ENCODE assay signal across 12 mouse cellular contexts in the genomic region with DNA sequence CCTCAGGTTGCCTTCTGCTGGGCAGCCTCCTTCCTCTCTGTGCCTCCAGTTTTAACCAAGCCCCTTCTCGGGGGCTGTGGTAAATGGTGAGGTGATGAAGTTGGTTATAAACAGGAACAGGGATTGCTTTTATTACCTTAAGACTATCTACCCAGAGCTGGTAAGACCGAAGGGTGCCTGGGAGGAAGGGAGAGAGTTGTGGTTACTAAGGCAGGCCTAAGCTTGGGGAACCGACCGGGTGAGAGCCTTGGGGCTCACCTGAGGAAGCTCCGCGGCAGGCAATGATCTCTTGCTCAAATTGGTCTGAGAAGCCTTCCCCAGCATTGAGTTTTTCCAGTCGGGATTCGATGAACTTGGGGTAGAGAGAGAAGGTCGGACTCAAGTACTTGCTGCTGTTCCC. TPM values are rescaled to one million over a fixed set of nuclear protein-coding genes. Genes with fewer than 3 reads are reported as not detected.
DNase-seq lines count a peak whose midpoint lies in the region; ATAC-seq and TF ChIP-seq lines count a peak whose summit lies in the region.
"Had no signal": no experiment of that assay in that cellular context is flagged by ENCODE, and none has a peak within 500 bp of the region (broad histone marks: within the 10 kb centered on the region; RNA-seq: fewer than 3 reads in every experiment).

No protein-coding gene starts in this region.

- peaks cover 2 to 16% of the 10 kb centered on the region in 2 experiments; a peak in 2 of 4 replicates for H3K4me1 ChIP-seq in ES-E14 (ENCODE audit: control insufficient read depth in 2 of 2, insufficient read depth in 2 of 2, low read length in 2 of 2, poor library complexity in 1 of 2)
- no peaks in the 10 kb centered on the region for H3K4me1 ChIP-seq in embryonic facial prominence, embryonic 14.5 days (ENCODE audit: control insufficient read depth, insufficient read depth, low read length)
- H3K4me1 ChIP-seq in hindbrain, embryonic 15.5 days (replicated peaks) = no peaks in the 10 kb centered on the region
- H3K4me1 ChIP-seq: limb, embryonic 13.5 days had no signal

- DNase-seq in ES-E14 (ENCODE audit: low read depth, low spot score) = no peak
- peak; percentile 4 for DNase-seq in embryonic facial prominence, embryonic 14.5 days (ENCODE audit: low spot score)
- DNase-seq in neural tube, embryonic 10.5 days (ENCODE audit: extremely low spot score, low spot score) = peak; percentile 17
- no peak for DNase-seq in layer of hippocampus, postnatal 36 days
- DNase-seq: gastrocnemius, postnatal 10 days had no signal

- H3K9me3 ChIP-seq in ES-E14 (ENCODE audit: control insufficient read depth, insufficient read depth, low read depth, low read length) = no peaks in the 10 kb centered on the region
- no peaks in the 10 kb centered on the region for H3K9me3 ChIP-seq in embryonic facial prominence, embryonic 14.5 days (ENCODE audit: control insufficient read depth, low read length)
- no peaks in the 10 kb centered on the region for H3K9me3 ChIP-seq in hindbrain, embryonic 15.5 days
- H3K9me3 ChIP-seq: limb, embryonic 13.5 days had no signal

- H3K27me3 ChIP-seq in embryonic facial prominence, embryonic 14.5 days (replicated peaks; ENCODE audit: control insufficient read depth, insufficient read depth, low read length) = peaks cover 2% of the 10 kb centered on the region; the same call in 1 of the 2 replicates
- no peaks in the 10 kb centered on the region for H3K27me3 ChIP-seq in hindbrain, embryonic 15.5 days

- in situ Hi-C loops in ES-E14 (cut with MboI; ENCODE audit: low sequenced_read_pairs in 2 of 2, unreplicated experiment in 2 of 2) = no loop called here

- H3K4me2 ChIP-seq in embryonic facial prominence, embryonic 14.5 days (ENCODE audit: low read depth, low read length) = peak overlapping the region; percentile 11; the same call in 1 of the 2 replicates
- H3K4me2 ChIP-seq in hindbrain, embryonic 15.5 days = peak overlapping the region; percentile 44
- H3K4me2 ChIP-seq: limb, embryonic 13.5 days had no signal

- ATAC-seq in embryonic facial prominence, embryonic 14.5 days (ENCODE audit: low read depth) = peak; percentile 44; the same call in 1 of the 2 replicates
- 0 out of 2 replicates have a peak, but pooled peaks have one; percentile 25 for ATAC-seq in hindbrain, embryonic 15.5 days (ENCODE audit: low FRiP score, low read depth)
- no peak for ATAC-seq in inflammation-experienced regulatory T-cells, adult 6 months
- no peak for ATAC-seq in erythroid progenitor cell, adult 5-6 weeks (replicated peaks; ENCODE audit: low FRiP score, poor library complexity, severe bottlenecking)

- peak overlapping the region; percentile 51; the same call in 1 of the 2 replicates for H3K9ac ChIP-seq in ES-E14 (ENCODE audit: insufficient read depth, low read depth, low read length, poor library complexity, severe bottlenecking)
- H3K9ac ChIP-seq in embryonic facial prominence, embryonic 14.5 days (ENCODE audit: low read depth, low read length) = peak overlapping the region; percentile 28; the same call in 1 of the 2 replicates
- H3K9ac ChIP-seq in hindbrain, embryonic 15.5 days = no peak overlapping the region
- H3K9ac ChIP-seq: limb, embryonic 13.5 days had no signal

- H3K27ac ChIP-seq in ES-E14 (ENCODE audit: insufficient read depth, low read depth, low read length, poor library complexity, severe bottlenecking) = no peak overlapping the region
- no peak overlapping the region for H3K27ac ChIP-seq in embryonic facial prominence, embryonic 14.5 days (replicated peaks; ENCODE audit: low read depth, low read length)
- H3K27ac ChIP-seq in hindbrain, embryonic 15.5 days (replicated peaks) = no peak overlapping the region
- H3K27ac ChIP-seq: limb, embryonic 13.5 days had no signal

- H3K36me3 ChIP-seq in ES-E14 (ENCODE audit: control insufficient read depth, insufficient read depth, low read length, poor library complexity, severe bottlenecking) = peaks cover 5% of the 10 kb centered on the region; the same call in 1 of the 2 replicates
- no peaks in the 10 kb centered on the region for H3K36me3 ChIP-seq in embryonic facial prominence, embryonic 14.5 days (ENCODE audit: control insufficient read depth, insufficient read depth, low read length)
- H3K36me3 ChIP-seq in hindbrain, embryonic 15.5 days = no peaks in the 10 kb centered on the region
- H3K36me3 ChIP-seq: limb, embryonic 13.5 days had no signal

- peak overlapping the region; percentile 13 to 46; a peak in 3 of 4 replicates for H3K4me3 ChIP-seq in ES-E14 (ENCODE audit: insufficient read depth in 1 of 2, low read depth in 1 of 2, low read length in 2 of 2, poor library complexity in 1 of 2, severe bottlenecking in 1 of 2)
- peak overlapping the region; percentile 5; the same call in 1 of the 2 replicates for H3K4me3 ChIP-seq in embryonic facial prominence, embryonic 14.5 days (ENCODE audit: low read depth, low read length)
- H3K4me3 ChIP-seq in hindbrain, embryonic 15.5 days = peak overlapping the region; percentile 18
- H3K4me3 ChIP-seq: limb, embryonic 13.5 days had no signal

- 9% methylated on average over 7 of the region's 9 CpGs for WGBS in embryonic facial prominence, embryonic 14.5 days
- 12% methylated on average over 9 of the region's 9 CpGs for WGBS in hindbrain, embryonic 15.5 days

TF ChIP-seq in ES-E14, 5 proteins besides CTCF, POLR2A, EP300 and RAD21:
- TF ChIP-seq MAFK (IDR thresholded peaks at IDR 0.05; ENCODE audit: insufficient read depth, low read depth, low read length) = no peak
- no peak for TF ChIP-seq HCFC1 (IDR thresholded peaks at IDR 0.05; ENCODE audit: borderline replicate concordance, insufficient read depth, low read length)
- TF ChIP-seq ZC3H11A (IDR thresholded peaks at IDR 0.05; ENCODE audit: borderline replicate concordance, low read depth, low read length) = no peak
- TF ChIP-seq CHD2 (IDR thresholded peaks at IDR 0.05; ENCODE audit: low read depth, low read length) = no peak
- TF ChIP-seq ZNF384 (IDR thresholded peaks at IDR 0.05; ENCODE audit: low read depth, low read length) = no peak

RNA-seq across cellular contexts. Expression of a gene that starts 8.0 kb away (rescaled TPM):
- total RNA-seq in ES-E14 (2012; rRNA removed) = 0.45 and 0.53 TPM in 2 replicates
- polyA plus RNA-seq in embryonic facial prominence, embryonic 14.5 days (2014; fragmentation: Nextera tagmentation; extraction: Ambion mirVana) = 1.6 and 2.1 TPM in 2 replicates
- polyA plus RNA-seq in hindbrain, embryonic 15.5 days (2015; fragmentation: Nextera tagmentation; extraction: Ambion mirVana) = 4.3 and 4.4 TPM in 2 replicates
- total RNA-seq in layer of hippocampus, postnatal 36 days (2021) = 1 to 10 TPM in 1 of 2 experiments, under 1 TPM in 1; 0.92 to 1.0 TPM
- polyA plus RNA-seq in inflammation-experienced regulatory T-cells, adult 6 months (2017; shearing (Covaris generic)) = 100 to 1,000 TPM; 183 to 288 (median 219) TPM
- 6.1 and 12.2 TPM in 2 replicates for total RNA-seq in erythroid progenitor cell, adult 5-6 weeks (2015; ENCODE audit: low replicate concordance)
- total RNA-seq in erythroid progenitor cell, adult 5-6 weeks (2017; ENCODE audit: low replicate concordance) = 2.6 and 4.5 TPM in 2 replicates

RNA-seq across cellular contexts. Expression of a gene that starts 10.6 kb away (rescaled TPM):
- total RNA-seq in ES-E14 (2012; rRNA removed) = 5.2 and 5.9 TPM in 2 replicates
- polyA plus RNA-seq in embryonic facial prominence, embryonic 14.5 days (2014; fragmentation: Nextera tagmentation; extraction: Ambion mirVana) = 6.9 and 7.8 TPM in 2 replicates
- polyA plus RNA-seq in hindbrain, embryonic 15.5 days (2015; fragmentation: Nextera tagmentation; extraction: Ambion mirVana) = 43.1 and 45.0 TPM in 2 replicates
- total RNA-seq in layer of hippocampus, postnatal 36 days (2021) = 100 to 1,000 TPM; 363 to 374 TPM
- polyA plus RNA-seq in inflammation-experienced regulatory T-cells, adult 6 months (2017; shearing (Covaris generic)) = 1 to 10 TPM; 1.0 to 3.1 (median 2.6) TPM
- 2.9 and 5.4 TPM in 2 replicates for total RNA-seq in erythroid progenitor cell, adult 5-6 weeks (2015; ENCODE audit: low replicate concordance)
- total RNA-seq in erythroid progenitor cell, adult 5-6 weeks (2017; ENCODE audit: low replicate concordance) = not detected in 2 replicates

RNA-seq across cellular contexts. Expression of a gene that starts 11.4 kb away (rescaled TPM):
- 6.2 and 15.4 TPM in 2 replicates for total RNA-seq in ES-E14 (2012; rRNA removed)
- 5.5 and 8.1 TPM in 2 replicates for polyA plus RNA-seq in embryonic facial prominence, embryonic 14.5 days (2014; fragmentation: Nextera tagmentation; extraction: Ambion mirVana)
- 4.1 and 4.6 TPM in 2 replicates for polyA plus RNA-seq in hindbrain, embryonic 15.5 days (2015; fragmentation: Nextera tagmentation; extraction: Ambion mirVana)
- total RNA-seq in layer of hippocampus, postnatal 36 days (2021) = under 1 TPM; 0.47 to 0.63 TPM
- 1 to 10 TPM in 1 of 3 experiments, under 1 TPM in 2; 0.94 to 2.4 (median 0.99) TPM for polyA plus RNA-seq in inflammation-experienced regulatory T-cells, adult 6 months (2017; shearing (Covaris generic))
- not detected in 2 replicates for total RNA-seq in erythroid progenitor cell, adult 5-6 weeks (2015; ENCODE audit: low replicate concordance)
- not detected in 2 replicates for total RNA-seq in erythroid progenitor cell, adult 5-6 weeks (2017; ENCODE audit: low replicate concordance)
- total RNA-seq: MEL had no signal

RNA-seq across cellular contexts. Expression of a gene that starts 17.3 kb away (rescaled TPM):
- total RNA-seq in ES-E14 (2012; rRNA removed) = 0.32 and 0.89 TPM in 2 replicates
- polyA plus RNA-seq in embryonic facial prominence, embryonic 14.5 days (2014; fragmentation: Nextera tagmentation; extraction: Ambion mirVana) = 22.9 and 28.7 TPM in 2 replicates
- 329 and 394 TPM in 2 replicates for polyA plus RNA-seq in hindbrain, embryonic 15.5 days (2015; fragmentation: Nextera tagmentation; extraction: Ambion mirVana)
- 100 to 1,000 TPM; 553 to 593 TPM for total RNA-seq in layer of hippocampus, postnatal 36 days (2021)
- polyA plus RNA-seq in inflammation-experienced regulatory T-cells, adult 6 months (2017; shearing (Covaris generic)) = 1 to 10 TPM; 2.2 to 5.4 (median 3.9) TPM
- total RNA-seq in erythroid progenitor cell, adult 5-6 weeks (2015; ENCODE audit: low replicate concordance) = 1.4 TPM in 1 of 2 replicates, not detected in the other
- total RNA-seq in erythroid progenitor cell, adult 5-6 weeks (2017; ENCODE audit: low replicate concordance) = not detected in 2 replicates

RNA-seq across cellular contexts. Expression of a gene that starts 28.8 kb away (rescaled TPM):
- total RNA-seq in ES-E14 (2012; rRNA removed) = 0.37 and 0.40 TPM in 2 replicates
- polyA plus RNA-seq in embryonic facial prominence, embryonic 14.5 days (2014; fragmentation: Nextera tagmentation; extraction: Ambion mirVana) = not detected in 2 replicates
- not detected in 2 replicates for polyA plus RNA-seq in hindbrain, embryonic 15.5 days (2015; fragmentation: Nextera tagmentation; extraction: Ambion mirVana)
- total RNA-seq in layer of hippocampus, postnatal 36 days (2021) = not detected
- not detected for polyA plus RNA-seq in inflammation-experienced regulatory T-cells, adult 6 months (2017; shearing (Covaris generic))
- total RNA-seq in erythroid progenitor cell, adult 5-6 weeks (2015; ENCODE audit: low replicate concordance) = not detected in 2 replicates
- total RNA-seq in erythroid progenitor cell, adult 5-6 weeks (2017; ENCODE audit: low replicate concordance) = not detected in 2 replicates
- total RNA-seq: adrenal gland, adult 18-20 months; gastrocnemius, postnatal 10 days had no signal
- polyA plus RNA-seq: heart, postnatal 0 days; limb, embryonic 13.5 days had no signal

Comparison
In these comparisons a context has a peak if more than half of its experiments do, and no peak if none do; other contexts are left out.
1. DNase-seq: peak in embryonic facial prominence, embryonic 14.5 days (single experiment) and neural tube, embryonic 10.5 days (single experiment); none in ES-E14 (single experiment) and layer of hippocampus, postnatal 36 days (0 of 2).
2. ATAC-seq: peak in embryonic facial prominence, embryonic 14.5 days (single experiment) and hindbrain, embryonic 15.5 days (single experiment); none in inflammation-experienced regulatory T-cells, adult 6 months (single experiment) and erythroid progenitor cell, adult 5-6 weeks (single experiment).
3. RNA of a gene that starts 10.6 kb away (total RNA-seq): 363 to 374 TPM in layer of hippocampus, postnatal 36 days; 5.2 to 5.9 TPM in ES-E14 and 2.9 to 5.4 TPM in erythroid progenitor cell, adult 5-6 weeks; every median in the first group is over 10 times any median in the second.
4. Peak in every context shown above with its lines, with median percentiles within 50 percentile points of each other: H3K4me3 ChIP-seq.